Mouse (Mus musculus) cortical plate, adult 2 months (tissue): Measurements from ENCODE around the gene Gmfb.

ENCODE experiments used
- CTCF ChIP-seq: fragments of 200-500 bp; IDR thresholded peaks from 2 replicates; pipeline ENCODE4 v1.5.1; 2011; ENCODE audit warnings: mild to moderate bottlenecking, control low read depth, low read length; ENCODE audit not compliant: insufficient read depth; ENCODE audit errors: extremely low read depth
- POLR2A ChIP-seq: fragments of 200-500 bp; IDR thresholded peaks from 2 replicates; pipeline ENCODE4 v1.6.1; 2011; ENCODE audit warnings: mild to moderate bottlenecking, low read length, control low read depth; ENCODE audit not compliant: insufficient read depth; ENCODE audit errors: extremely low read depth

DNA sequence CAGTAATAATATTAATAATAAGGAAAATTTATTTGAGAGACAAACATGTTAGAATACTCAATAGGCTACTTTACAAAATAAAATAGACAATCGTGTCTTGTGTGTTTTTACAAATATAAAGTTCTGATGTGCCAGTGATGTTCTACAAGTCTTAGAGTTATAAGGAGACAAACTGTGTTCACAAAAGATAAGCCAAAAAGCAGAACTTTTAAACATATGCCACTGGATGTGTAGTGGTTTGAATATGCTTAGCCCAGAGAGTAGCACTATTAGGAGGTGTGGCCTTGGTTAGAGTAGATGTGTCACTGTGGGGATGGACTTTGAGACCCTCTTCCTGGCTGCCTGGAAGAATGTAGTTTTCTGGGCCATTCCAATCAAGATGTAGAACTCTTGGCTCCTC is 27.7 kb upstream of the Gmfb start:
- TF ChIP-seq CTCF: no peak
- no peak for TF ChIP-seq POLR2A
